Mouse (Mus musculus) CH12.LX (cell line): Measurements from ENCODE around the gene Lrfn1. TPM values are rescaled to one million over a fixed set of nuclear protein-coding genes. Genes with fewer than 3 reads are reported as not detected.

ENCODE experiments used
- DNase-seq: peaks from one replicate; pipeline ENCODE4 v3.0.0-alpha.2; 2013; ENCODE audit errors: extremely low read depth
- H3K27ac ChIP-seq: 2 replicates; pipeline ENCODE4 v1.5.1; 2012; ENCODE audit warnings: low read depth, mild to moderate bottlenecking, control low read depth, moderate library complexity; ENCODE audit not compliant: insufficient read depth
- H3K27me3 ChIP-seq: replicated peaks from 2 replicates; pipeline ENCODE3; 2012; ENCODE audit warnings: inconsistent platforms
- H3K36me3 ChIP-seq, 2 experiments: replicated peaks in 1 of 2; 2 replicates each; pipeline versions ENCODE3 to v1.6.1; 2012; ENCODE audit warnings: inconsistent platforms in 1 of 2, low read length in 1 of 2, mild to moderate bottlenecking in 1 of 2, mixed read lengths in 1 of 2, moderate library complexity in 1 of 2; ENCODE audit not compliant: control insufficient read depth in 1 of 2, insufficient read depth in 1 of 2
- H3K4me1 ChIP-seq, 2 experiments: 2 replicates each; pipeline ENCODE4 v1.6.1; 2012; ENCODE audit warnings: inconsistent platforms in 1 of 2, moderate library complexity in 1 of 2; ENCODE audit not compliant: insufficient read depth in 2 of 2, control insufficient read depth in 1 of 2
- H3K4me2 ChIP-seq: 2 replicates; pipeline ENCODE4 v1.6.1; 2012; ENCODE audit warnings: low read depth, mild to moderate bottlenecking, control low read depth; ENCODE audit not compliant: poor library complexity, insufficient read depth, severe bottlenecking
- H3K4me3 ChIP-seq, 3 experiments: fragments of 150-350 bp in 1 of 3; sonication (generic) in 1 of 3; replicated peaks in 1 of 3; 2 replicates each; pipeline versions ENCODE3 to v1.5.1; 2011 to 2012; ENCODE audit warnings: low read depth in 2 of 3, low read length in 2 of 3, mild to moderate bottlenecking in 2 of 3, moderate library complexity in 2 of 3, control low read depth in 1 of 3, improper control_type of control experiment in 1 of 3, inconsistent platforms in 1 of 3, mixed read lengths in 1 of 3; ENCODE audit not compliant: poor library complexity in 1 of 3
- H3K79me2 ChIP-seq: replicated peaks from 2 replicates; pipeline ENCODE4 v1.6.1; 2012; ENCODE audit warnings: mild to moderate bottlenecking, moderate library complexity; ENCODE audit not compliant: control insufficient read depth, poor library complexity, insufficient read depth, severe bottlenecking; ENCODE audit errors: extremely low read depth
- H3K9ac ChIP-seq: 2 replicates; pipeline ENCODE4 v1.6.1; 2012; ENCODE audit warnings: low read depth, mild to moderate bottlenecking, control low read depth, moderate library complexity; ENCODE audit not compliant: insufficient read depth
- H3K9me3 ChIP-seq: replicated peaks from 2 replicates; pipeline ENCODE3; 2012; ENCODE audit warnings: low read length, inconsistent platforms, mixed read lengths
- BHLHE40 ChIP-seq: IDR thresholded peaks from 2 replicates; pipeline ENCODE4 v1.6.1; 2011; ENCODE audit warnings: mild to moderate bottlenecking, low read depth, low read length, improper control_type of control experiment
- CHD1 ChIP-seq: IDR thresholded peaks from 2 replicates; pipeline ENCODE4 v1.6.1; 2012; ENCODE audit warnings: low read depth, low read length, improper control_type of control experiment, inconsistent platforms
- CHD2 ChIP-seq: IDR thresholded peaks from 2 replicates; pipeline ENCODE4 v1.6.1; 2011; ENCODE audit warnings: low read length, improper control_type of control experiment
- CTCF ChIP-seq, 2 experiments: IDR thresholded peaks in 1 of 2; conservative IDR thresholded peaks in 1 of 2; 2 replicates each; pipeline ENCODE4 v1.5.1; 2011 to 2012; ENCODE audit warnings: low read depth in 2 of 2, low read length in 2 of 2, improper control_type of control experiment in 1 of 2, inconsistent platforms in 1 of 2, mild to moderate bottlenecking in 1 of 2, moderate library complexity in 1 of 2
- E2F4 ChIP-seq: IDR thresholded peaks from 2 replicates; pipeline ENCODE4 v1.6.1; 2011; ENCODE audit warnings: low read depth, low read length, improper control_type of control experiment; ENCODE audit not compliant: insufficient replicate concordance
- ELF1 ChIP-seq: IDR thresholded peaks from 2 replicates; pipeline ENCODE4 v1.6.1; 2014; ENCODE audit warnings: low read depth, mild to moderate bottlenecking, inconsistent platforms, low read length, improper control_type of control experiment
- EP300 ChIP-seq: IDR thresholded peaks from 2 replicates; pipeline ENCODE4 v1.6.1; 2011; ENCODE audit warnings: low read length, improper control_type of control experiment
- ETS1 ChIP-seq: conservative IDR thresholded peaks from 2 replicates; pipeline ENCODE4 v1.6.1; 2012; ENCODE audit warnings: low read depth, mild to moderate bottlenecking, inconsistent platforms, low read length, improper control_type of control experiment, moderate library complexity
- GABPA ChIP-seq: IDR thresholded peaks from 2 replicates; pipeline ENCODE4 v1.6.1; 2012; ENCODE audit warnings: low read depth, low read length, improper control_type of control experiment, inconsistent platforms; ENCODE audit not compliant: insufficient replicate concordance
- HCFC1 ChIP-seq: IDR thresholded peaks from 2 replicates; pipeline ENCODE4 v1.6.1; 2012; ENCODE audit warnings: low read depth, mild to moderate bottlenecking, inconsistent platforms, low read length, improper control_type of control experiment
- IRF4 ChIP-seq: IDR thresholded peaks from 2 replicates; pipeline ENCODE4 v1.6.1; 2014; ENCODE audit warnings: low read depth, mild to moderate bottlenecking, inconsistent platforms, low read length, improper control_type of control experiment
- JUN ChIP-seq: IDR thresholded peaks from 2 replicates; pipeline ENCODE4 v1.6.1; 2011; ENCODE audit warnings: low read depth, mild to moderate bottlenecking, low read length, improper control_type of control experiment, moderate library complexity; ENCODE audit not compliant: insufficient read depth
- JUND ChIP-seq: conservative IDR thresholded peaks from 2 replicates; pipeline ENCODE4 v1.6.1; 2011; ENCODE audit warnings: low read depth, low read length, improper control_type of control experiment
- KAT2A ChIP-seq: IDR thresholded peaks from 2 replicates; pipeline ENCODE4 v1.6.1; 2012; ENCODE audit warnings: low read length, improper control_type of control experiment, inconsistent platforms; ENCODE audit not compliant: insufficient replicate concordance
- MAFK ChIP-seq: IDR thresholded peaks from 2 replicates; pipeline ENCODE4 v1.6.1; 2011; ENCODE audit warnings: low read length, improper control_type of control experiment; ENCODE audit not compliant: insufficient replicate concordance
- MAX ChIP-seq: IDR thresholded peaks from 2 replicates; pipeline ENCODE4 v1.6.1; 2011; ENCODE audit warnings: low read length, improper control_type of control experiment
- MAZ ChIP-seq: IDR thresholded peaks from 2 replicates; pipeline ENCODE4 v1.6.1; 2012; ENCODE audit warnings: low read depth, mild to moderate bottlenecking, inconsistent platforms, low read length, improper control_type of control experiment, moderate library complexity
- MEF2A ChIP-seq: IDR thresholded peaks from 2 replicates; pipeline ENCODE4 v1.6.1; 2014; ENCODE audit warnings: low read depth, mild to moderate bottlenecking, inconsistent platforms, low read length, improper control_type of control experiment, borderline replicate concordance
- MXI1 ChIP-seq: IDR thresholded peaks from 2 replicates; pipeline ENCODE4 v1.6.1; 2011; ENCODE audit warnings: mild to moderate bottlenecking, low read depth, low read length, improper control_type of control experiment
- MYC ChIP-seq: IDR thresholded peaks from 2 replicates; pipeline ENCODE4 v1.6.1; 2011; ENCODE audit warnings: low read depth, mild to moderate bottlenecking, improper control_type of control experiment, low read length
- NELFE ChIP-seq: IDR thresholded peaks from 2 replicates; pipeline ENCODE4 v1.6.1; 2011; ENCODE audit warnings: low read depth, low read length, improper control_type of control experiment
- NRF1 ChIP-seq: IDR thresholded peaks from 2 replicates; pipeline ENCODE4 v1.6.1; 2014; ENCODE audit warnings: low read depth, mild to moderate bottlenecking, inconsistent platforms, low read length, improper control_type of control experiment, moderate library complexity
- PAX5 ChIP-seq: IDR thresholded peaks from 2 replicates; pipeline ENCODE4 v1.6.1; 2012; ENCODE audit warnings: low read length, inconsistent platforms, mixed read lengths
- POLR2A ChIP-seq: IDR thresholded peaks from 2 replicates; pipeline ENCODE4 v1.6.1; 2011; ENCODE audit warnings: low read depth, mild to moderate bottlenecking, improper control_type of control experiment, low read length
- POLR2AphosphoS2 ChIP-seq: IDR thresholded peaks from 2 replicates; pipeline ENCODE4 v1.6.1; 2011; ENCODE audit warnings: low read depth, low read length, improper control_type of control experiment
- RAD21 ChIP-seq: IDR thresholded peaks from 2 replicates; pipeline ENCODE4 v1.6.1; 2011; ENCODE audit warnings: low read depth, mild to moderate bottlenecking, low read length, improper control_type of control experiment, moderate library complexity
- RCOR1 ChIP-seq: conservative IDR thresholded peaks from 2 replicates; pipeline ENCODE4 v1.6.1; 2012; ENCODE audit warnings: low read depth, mild to moderate bottlenecking, inconsistent platforms, low read length, improper control_type of control experiment
- SIN3A ChIP-seq: IDR thresholded peaks from 2 replicates; pipeline ENCODE4 v1.6.1; 2012; ENCODE audit warnings: low read length, improper control_type of control experiment, inconsistent platforms
- SMC3 ChIP-seq: IDR thresholded peaks from 2 replicates; pipeline ENCODE4 v1.6.1; 2011; ENCODE audit warnings: low read depth, low read length, improper control_type of control experiment
- TBP ChIP-seq: conservative IDR thresholded peaks from 2 replicates; pipeline ENCODE4 v1.6.1; 2011; ENCODE audit warnings: low read depth, low read length, improper control_type of control experiment
- TCF12 ChIP-seq: IDR thresholded peaks from 2 replicates; pipeline ENCODE4 v1.6.1; 2014; ENCODE audit warnings: low read depth, mild to moderate bottlenecking, inconsistent platforms, low read length, improper control_type of control experiment
- UBTF ChIP-seq: IDR thresholded peaks from 2 replicates; pipeline ENCODE4 v1.6.1; 2012; ENCODE audit warnings: low read depth, mild to moderate bottlenecking, inconsistent platforms, low read length, improper control_type of control experiment, moderate library complexity
- USF1 ChIP-seq: IDR thresholded peaks from 2 replicates; pipeline ENCODE4 v1.6.1; 2014; ENCODE audit warnings: low read depth, mild to moderate bottlenecking, inconsistent platforms, low read length, improper control_type of control experiment
- USF2 ChIP-seq: conservative IDR thresholded peaks from 2 replicates; pipeline ENCODE4 v1.6.1; 2011; ENCODE audit warnings: low read depth, low read length, improper control_type of control experiment
- ZC3H11A ChIP-seq: IDR thresholded peaks from 2 replicates; pipeline ENCODE4 v1.6.1; 2012; ENCODE audit warnings: low read depth, mild to moderate bottlenecking, inconsistent platforms, low read length, improper control_type of control experiment
- ZKSCAN1 ChIP-seq: IDR thresholded peaks from 2 replicates; pipeline ENCODE4 v1.6.1; 2012; ENCODE audit warnings: low read depth, inconsistent platforms, low read length, improper control_type of control experiment, borderline replicate concordance
- ZMIZ1 ChIP-seq: IDR thresholded peaks from 2 replicates; pipeline ENCODE4 v1.6.1; 2012; ENCODE audit warnings: low read depth, mild to moderate bottlenecking, inconsistent platforms, low read length, improper control_type of control experiment
- ZNF384 ChIP-seq: IDR thresholded peaks from 2 replicates; pipeline ENCODE4 v1.6.1; 2012; ENCODE audit warnings: low read depth, low read length, improper control_type of control experiment, inconsistent platforms
- dilution Hi-C: fragments of 300-500 bp; cut with MboI; formaldehyde crosslinking; loops from 2 replicates; pipeline ENCODE4 v1.14.3; 2020; ENCODE audit warnings: low sequenced_read_pairs; ENCODE audit not compliant: extremely low pct_unique_long_range_greater_than_20kb, extremely low pct_ligation_motif_present
- in situ Hi-C: fragments of 300-500 bp; cut with MboI; formaldehyde crosslinking; loops from 3 replicates; pipeline ENCODE4 v1.14.3; 2019; ENCODE audit warnings: low sequenced_read_pairs, low pct_ligation_motif_present, low pct_unique_long_range_greater_than_20kb, mixed read lengths
- polyA plus RNA-seq: library from polyadenylated mRNA; unstranded; fragments of >175 nt; gene quantifications from 2 replicates; pipeline ENCODE4 v1.2.1, GENCODE M21; 2012; ENCODE audit warnings: low read depth; ENCODE audit not compliant: insufficient read length
- total RNA-seq, 2 experiments: library from RNA; depleted of rRNA; stranded (reverse); fragments of 300-350 nt in 1 of 2; fragments of >200 nt in 1 of 2; gene quantifications; 2 replicates each; pipeline ENCODE4 v1.2.3; 2012 to 2014

Gene Lrfn1
- total and polyA plus RNA-seq, 3 experiments: 0.67 to 2.7 (median 0.99) TPM

- peaks cover 0 to 16% of the 10 kb centered on the region in 2 experiments for H3K36me3 ChIP-seq
- peak overlapping the region; percentile 7; the same call in 1 of the 2 replicates for H3K9ac ChIP-seq
- peak overlapping the region in 1 of 3 experiments; percentile 9 for H3K4me3 ChIP-seq
- H3K9me3 ChIP-seq: no peaks in the 10 kb centered on the region
- H3K4me1 ChIP-seq: peaks cover 16 to 66% of the 10 kb centered on the region in 2 experiments
- H3K4me2 ChIP-seq: peak overlapping the region; percentile 46
- no peaks in the 10 kb centered on the region for H3K27me3 ChIP-seq
- peak overlapping the region; percentile 60 for H3K27ac ChIP-seq
- dilution Hi-C loops (no loop called here), in situ Hi-C loops (no loop called here)
- H3K79me2 ChIP-seq: no peaks in the 10 kb centered on the region
- DNase-seq: peak; percentile 79
- peak; percentile 27 for TF ChIP-seq MEF2A
- peak; percentile 43; the same call in 1 of the 2 replicates for TF ChIP-seq ELF1
- no peak for TF ChIP-seq SMC3
- TF ChIP-seq ZKSCAN1: no peak
- TF ChIP-seq ZNF384: no peak
- peak; percentile 95 for TF ChIP-seq IRF4
- TF ChIP-seq EP300: peak; percentile 76
- 0 out of 2 replicates have a peak, but pooled peaks have one; percentile 24 for TF ChIP-seq TCF12
- no peak for TF ChIP-seq E2F4
- TF ChIP-seq RAD21: no peak
- no peak for TF ChIP-seq KAT2A
- TF ChIP-seq MYC: no peak
- TF ChIP-seq NELFE: 0 out of 2 replicates have a peak, but pooled peaks have one; percentile 16
- peak; percentile 40; the same call in 1 of the 2 replicates for TF ChIP-seq MAFK
- TF ChIP-seq GABPA: no peak
- no peak; the same call in 1 of the 2 replicates for TF ChIP-seq SIN3A
- TF ChIP-seq CHD2: no peak
- TF ChIP-seq USF1: no peak
- TF ChIP-seq UBTF: no peak
- TF ChIP-seq BHLHE40: peak; percentile 54; the same call in 1 of the 2 replicates
- TF ChIP-seq ZMIZ1: 0 out of 2 replicates have a peak, but pooled peaks have one; percentile 39
- TF ChIP-seq JUN: peak; percentile 21; the same call in 1 of the 2 replicates
- TF ChIP-seq PAX5: no peak
- TF ChIP-seq MXI1: no peak
- TF ChIP-seq MAZ: peak; percentile 73
- no peak for TF ChIP-seq POLR2AphosphoS2
- peak; percentile 19; the same call in 1 of the 2 replicates for TF ChIP-seq ETS1
- TF ChIP-seq JUND: no peak; the same call in 1 of the 2 replicates
- no peak for TF ChIP-seq MAX
- TF ChIP-seq HCFC1: no peak
- TF ChIP-seq TBP: no peak
- TF ChIP-seq NRF1: no peak; the same call in 1 of the 2 replicates
- TF ChIP-seq CHD1: peak; percentile 57; the same call in 1 of the 2 replicates
- TF ChIP-seq RCOR1: 0 out of 2 replicates have a peak, but pooled peaks have one; percentile 16
- TF ChIP-seq CTCF (conservative IDR thresholded peaks at IDR 0.05 in 1 of 2, IDR thresholded peaks at IDR 0.05 in 1 of 2; ENCODE audit: low read depth in 2 of 2, low read length in 2 of 2): no peak
- TF ChIP-seq ZC3H11A: no peak
- TF ChIP-seq POLR2A: no peak
- no peak for TF ChIP-seq USF2
- TF ChIP-seq, all 38 proteins: peak for 14
These were observed 7.3 kb upstream of the Lrfn1 start for GRCm38 (mm10) chr7:28444344-28444974.
